Mouse (Mus musculus): Measurements from ENCODE around the gene Zp3. TPM values are rescaled to one million over a fixed set of nuclear protein-coding genes. Genes with fewer than 3 reads are reported as not detected.

The Zp3 gene
- polyA plus RNA-seq, 2 experiments = 0.37 to 0.38 TPM

DNA sequence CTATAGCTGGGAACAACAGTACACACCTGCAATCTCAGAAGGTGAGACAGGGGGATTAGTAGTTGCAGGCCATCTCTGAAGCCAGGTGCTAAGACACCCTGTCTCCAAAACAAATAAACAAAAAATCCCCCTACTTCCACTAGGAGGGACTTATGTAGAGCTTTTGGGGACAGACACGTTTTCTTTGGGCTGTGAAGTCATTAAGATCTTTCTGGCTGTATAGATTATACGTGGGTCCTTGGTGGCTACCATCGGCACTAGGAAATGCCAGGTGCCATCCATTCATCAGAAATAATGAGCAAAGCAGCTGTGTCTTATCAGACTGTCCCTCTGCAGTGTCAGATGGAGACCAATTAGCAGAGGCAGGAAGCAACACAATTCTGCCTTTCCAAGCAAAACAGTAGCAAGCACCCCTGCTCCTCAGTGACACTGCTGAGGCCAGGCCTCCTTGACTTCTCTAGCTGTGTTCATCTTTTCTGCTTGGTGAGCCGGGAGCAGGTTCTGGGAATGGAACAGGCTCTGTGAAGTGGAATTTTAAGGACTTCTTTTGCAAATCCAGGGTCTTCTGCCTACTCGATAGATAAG, 13.6 kb downstream of the Zp3 start:
- no peak overlapping the region for H3K4me3 ChIP-seq (replicated peaks; ENCODE audit: low read length)
- no peaks in the 10 kb centered on the region for H3K27me3 ChIP-seq (ENCODE audit: control insufficient read depth, insufficient read depth, low read length)
- DNase-seq (ENCODE audit: low spot score) = no peak
- no peaks in the 10 kb centered on the region for H3K9me3 ChIP-seq (ENCODE audit: control insufficient read depth, low read length)
- H3K9ac ChIP-seq (ENCODE audit: low read depth, low read length, severe bottlenecking) = no peak overlapping the region
- TF ChIP-seq POLR2A (IDR thresholded peaks at IDR 0.05; ENCODE audit: borderline replicate concordance, extremely low read depth, insufficient read depth, insufficient read length) = no peak
- peaks cover 22% of the 10 kb centered on the region for H3K36me3 ChIP-seq (ENCODE audit: control insufficient read depth, insufficient read depth, low read length)
- WGBS = 56% methylated on average over 5 of the region's 5 CpGs
- no peak overlapping the region for H3K4me2 ChIP-seq (replicated peaks; ENCODE audit: low read depth, low read length, severe bottlenecking)
- no peak for ATAC-seq (ENCODE audit: low FRiP score, low read depth)
- H3K4me1 ChIP-seq (ENCODE audit: control insufficient read depth, insufficient read depth, low read length) = peaks cover 7% of the 10 kb centered on the region
- no peak overlapping the region for H3K27ac ChIP-seq (replicated peaks; ENCODE audit: low read depth, low read length)

DNA sequence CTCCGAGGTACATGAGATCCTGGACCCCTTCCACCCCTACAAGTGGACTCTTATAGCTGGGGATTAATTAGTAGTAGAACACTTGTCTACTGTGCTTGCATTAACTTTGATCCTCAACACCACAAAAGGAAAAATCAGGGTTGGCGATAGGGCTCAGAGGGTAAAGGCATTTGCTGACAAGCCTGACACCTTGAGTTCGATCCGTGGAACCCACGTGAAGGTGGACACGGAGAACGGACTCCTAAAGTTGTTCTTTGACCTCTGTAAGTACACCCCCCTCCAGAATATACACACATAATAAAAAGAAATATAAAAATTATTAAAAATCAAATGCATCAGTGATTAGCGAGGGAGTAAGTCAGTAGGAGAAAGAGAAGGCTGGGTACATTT, 14.4 kb downstream of the Zp3 start:
- peak overlapping the region; percentile 67 for H3K4me3 ChIP-seq (replicated peaks; ENCODE audit: low read length)
- H3K36me3 ChIP-seq (ENCODE audit: control insufficient read depth, insufficient read depth, low read length) = peaks cover 30% of the 10 kb centered on the region
- no peak overlapping the region for H3K9ac ChIP-seq (ENCODE audit: low read depth, low read length, severe bottlenecking)
- peaks cover 7% of the 10 kb centered on the region for H3K4me1 ChIP-seq (ENCODE audit: control insufficient read depth, insufficient read depth, low read length)
- no peak overlapping the region for H3K4me2 ChIP-seq (replicated peaks; ENCODE audit: low read depth, low read length, severe bottlenecking)
- no peaks in the 10 kb centered on the region for H3K27me3 ChIP-seq (ENCODE audit: control insufficient read depth, insufficient read depth, low read length)
- ATAC-seq (ENCODE audit: low FRiP score, low read depth) = no peak
- no peak for DNase-seq (ENCODE audit: low spot score)
- H3K9me3 ChIP-seq (ENCODE audit: control insufficient read depth, low read length) = no peaks in the 10 kb centered on the region
- 66% methylated on average over 8 of the region's 8 CpGs for WGBS
- no peak overlapping the region for H3K27ac ChIP-seq (replicated peaks; ENCODE audit: low read depth, low read length)
- no peak for TF ChIP-seq POLR2A (IDR thresholded peaks at IDR 0.05; ENCODE audit: borderline replicate concordance, extremely low read depth, insufficient read depth, insufficient read length)

DNA sequence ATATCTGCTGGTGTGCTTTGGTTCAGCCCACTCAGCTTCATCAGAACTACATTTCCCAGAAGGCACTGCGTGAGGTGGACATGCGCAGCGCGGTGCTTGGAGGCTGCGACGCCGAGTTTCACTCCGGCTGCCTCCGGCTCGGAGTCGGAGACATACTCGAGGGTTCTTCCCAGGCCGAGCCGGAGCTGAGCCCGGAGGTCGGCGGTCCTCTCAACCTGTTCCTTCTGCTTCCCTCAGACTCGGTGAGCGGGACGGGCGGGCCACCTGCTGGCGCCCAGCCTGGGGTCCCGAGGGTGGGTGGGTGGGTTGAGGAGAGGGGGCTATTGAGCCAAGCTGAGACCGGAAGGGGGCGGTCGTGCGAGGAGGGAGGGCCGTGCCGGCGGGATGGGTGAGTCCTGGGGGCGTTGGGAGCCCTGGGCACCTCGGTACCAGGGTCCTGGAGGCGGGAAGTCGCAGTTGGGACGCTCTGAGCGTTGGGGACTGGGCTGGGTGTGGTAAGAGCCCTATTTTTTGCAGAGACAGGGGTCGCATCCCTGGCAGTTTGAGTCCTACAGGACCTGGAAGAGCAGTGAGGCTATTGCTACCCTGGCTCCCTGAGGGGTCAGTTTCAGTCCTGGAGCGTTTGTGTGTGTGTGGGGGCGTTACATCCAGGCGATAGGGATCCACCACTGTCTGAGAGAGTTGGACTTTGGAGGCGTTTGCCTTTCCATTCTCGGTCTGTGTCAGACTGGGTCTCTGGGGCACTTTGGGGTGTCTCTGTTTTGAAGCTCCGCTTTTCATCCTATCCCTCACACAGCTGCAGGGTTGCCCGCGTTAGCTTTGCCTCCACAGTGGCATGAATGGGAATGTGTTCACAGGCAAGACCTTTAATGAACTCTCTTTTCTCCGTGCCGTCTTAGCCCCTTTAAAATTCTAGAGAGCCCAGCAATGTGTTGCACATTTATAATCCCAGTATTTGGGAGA, 15.1 kb downstream of the Zp3 start, which contains the start of gene Dtx2:
Gene Dtx2, plus strand, starts transcription at position 76 of the 963 bp plus-strand sequence.
- DNase-seq (ENCODE audit: low spot score) = peak; percentile 93
- 2% methylated on average over 44 of the region's 47 CpGs for WGBS
- peak; percentile 94; the same call in 1 of the 2 replicates for TF ChIP-seq POLR2A (IDR thresholded peaks at IDR 0.05; ENCODE audit: borderline replicate concordance, extremely low read depth, insufficient read depth, insufficient read length)

DNA sequence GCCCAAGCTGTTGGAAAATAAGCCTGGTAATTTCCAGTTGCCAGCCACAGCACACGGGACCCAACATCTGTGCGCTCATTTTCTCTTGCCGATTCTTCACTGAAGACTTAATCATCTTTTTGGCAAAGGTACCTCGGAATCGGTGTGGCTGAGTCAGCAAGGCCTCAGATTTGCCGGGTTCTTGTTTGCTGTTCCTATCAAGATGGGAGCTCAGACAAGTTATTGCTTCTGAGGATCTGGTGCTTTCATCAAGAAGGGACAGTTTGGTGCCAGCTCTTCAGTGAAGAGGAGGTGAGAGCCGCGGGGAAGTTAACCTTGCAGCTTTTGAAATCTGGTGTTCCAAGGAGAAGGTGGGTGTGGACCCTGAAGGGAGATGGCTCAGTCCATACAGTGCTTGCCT, 16.3 kb downstream of the Zp3 start:
- peaks cover 34% of the 10 kb centered on the region for H3K36me3 ChIP-seq (ENCODE audit: control insufficient read depth, insufficient read depth, low read length)
- no peaks in the 10 kb centered on the region for H3K9me3 ChIP-seq (ENCODE audit: control insufficient read depth, low read length)
- H3K27ac ChIP-seq (replicated peaks; ENCODE audit: low read depth, low read length) = no peak overlapping the region
- H3K4me2 ChIP-seq (replicated peaks; ENCODE audit: low read depth, low read length, severe bottlenecking) = no peak overlapping the region
- TF ChIP-seq POLR2A (IDR thresholded peaks at IDR 0.05; ENCODE audit: borderline replicate concordance, extremely low read depth, insufficient read depth, insufficient read length) = no peak
- H3K9ac ChIP-seq (ENCODE audit: low read depth, low read length, severe bottlenecking) = no peak overlapping the region
- WGBS = 90% methylated on average over 8 of the region's 8 CpGs
- no peaks in the 10 kb centered on the region for H3K27me3 ChIP-seq (ENCODE audit: control insufficient read depth, insufficient read depth, low read length)
- 0 out of 2 replicates have a peak overlapping the region, but pooled peaks have one; percentile 67 for H3K4me3 ChIP-seq (replicated peaks; ENCODE audit: low read length)
- DNase-seq (ENCODE audit: low spot score) = no peak
- no peak for ATAC-seq (ENCODE audit: low FRiP score, low read depth)
- peaks cover 7% of the 10 kb centered on the region for H3K4me1 ChIP-seq (ENCODE audit: control insufficient read depth, insufficient read depth, low read length)

More for the DNA sequence above, 15.1 kb downstream of the Zp3 start, which contains the start of gene Dtx2:
- peak; percentile 97 for ATAC-seq (ENCODE audit: low FRiP score, low read depth)
- H3K27me3 ChIP-seq (ENCODE audit: control insufficient read depth, insufficient read depth, low read length) = no peaks in the 10 kb centered on the region
- peaks cover 7% of the 10 kb centered on the region for H3K4me1 ChIP-seq (ENCODE audit: control insufficient read depth, insufficient read depth, low read length)
- H3K36me3 ChIP-seq (ENCODE audit: control insufficient read depth, insufficient read depth, low read length) = peaks cover 32% of the 10 kb centered on the region
- H3K27ac ChIP-seq (replicated peaks; ENCODE audit: low read depth, low read length) = peak within 1 kb of the TSS; percentile 68
- peak within 1 kb of the TSS; percentile 67 for H3K4me3 ChIP-seq (replicated peaks; ENCODE audit: low read length)
- peak within 1 kb of the TSS; percentile 84 for H3K9ac ChIP-seq (ENCODE audit: low read depth, low read length, severe bottlenecking)
- H3K4me2 ChIP-seq (replicated peaks; ENCODE audit: low read depth, low read length, severe bottlenecking) = peak within 1 kb of the TSS; percentile 89
- no peaks in the 10 kb centered on the region for H3K9me3 ChIP-seq (ENCODE audit: control insufficient read depth, low read length)

DNA sequence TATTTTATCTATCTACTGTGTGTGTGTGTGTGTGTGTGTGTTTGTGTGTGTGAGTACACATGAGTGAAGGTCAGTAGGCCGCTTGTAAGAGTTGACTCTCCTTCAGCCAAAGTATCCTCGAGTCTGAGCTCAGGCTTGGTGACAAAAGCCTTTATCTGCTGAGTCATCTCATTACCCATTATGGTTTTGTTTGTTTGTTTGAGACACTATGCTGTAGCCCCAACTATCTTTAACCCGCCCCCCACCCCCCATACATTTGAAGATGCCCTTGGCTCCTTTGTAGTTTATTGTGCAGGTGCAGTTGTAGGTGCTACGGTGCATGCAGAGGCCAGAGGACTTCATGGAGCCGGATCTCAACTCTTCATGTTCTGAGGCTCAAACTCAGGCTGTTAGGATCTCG, 21.3 kb downstream of the Zp3 start:
- Histone ChIP-seq H3K4me1 (ENCODE audit: control insufficient read depth, insufficient read depth, low read length) (peaks cover 8% of the 10 kb centered on the region; the same call in 1 of the 2 replicates), H3K4me2 (replicated peaks; ENCODE audit: low read depth, low read length, severe bottlenecking) (no peak overlapping the region), H3K9ac (ENCODE audit: low read depth, low read length, severe bottlenecking) (no peak overlapping the region), H3K27ac (replicated peaks; ENCODE audit: low read depth, low read length) (no peak overlapping the region), H3K4me3 (replicated peaks; ENCODE audit: low read length) (no peak overlapping the region), H3K9me3 (ENCODE audit: control insufficient read depth, low read length) (no peaks in the 10 kb centered on the region), H3K36me3 (ENCODE audit: control insufficient read depth, insufficient read depth, low read length) (peaks cover 44% of the 10 kb centered on the region), H3K27me3 (ENCODE audit: control insufficient read depth, insufficient read depth, low read length) (no peaks in the 10 kb centered on the region)
- no peak for TF ChIP-seq POLR2A (IDR thresholded peaks at IDR 0.05; ENCODE audit: borderline replicate concordance, extremely low read depth, insufficient read depth, insufficient read length)
- 91% methylated on average over 6 of the region's 6 CpGs for WGBS
- no peak for ATAC-seq (ENCODE audit: low FRiP score, low read depth)
- DNase-seq (ENCODE audit: low spot score) = no peak

All from limb, embryonic 14.5 days (tissue).